Mouse (Mus musculus): ENCODE results near the gene Amacr.

DNA sequence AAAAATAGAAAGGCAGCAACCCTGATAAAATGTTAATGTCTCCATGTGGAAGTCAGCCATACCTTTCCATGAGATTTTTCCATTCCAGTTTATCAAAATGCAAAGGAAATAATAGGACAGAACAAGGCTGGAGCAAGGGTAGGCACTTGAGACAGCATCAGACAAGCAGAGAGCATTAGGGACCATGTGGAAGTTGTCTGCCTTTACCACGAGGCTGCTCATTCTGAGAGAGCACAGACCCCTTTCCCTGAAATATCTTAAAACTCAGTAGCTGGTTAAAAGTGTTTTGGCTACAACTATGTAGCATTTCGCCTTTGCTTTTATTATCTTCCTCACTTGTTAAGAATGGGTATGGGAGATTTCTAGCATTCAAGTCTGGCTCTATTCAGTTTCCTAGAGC is 844 bp upstream of the Amacr start:
- TF ChIP-seq CTCF (IDR thresholded peaks at IDR 0.05; ENCODE audit: low read depth): no peak
- no peak for TF ChIP-seq EP300 (IDR thresholded peaks at IDR 0.05; ENCODE audit: low read depth)
